Mouse (Mus musculus): ENCODE results near the gene Stx18.

Gene Stx18

GRCm38 (mm10) chr5:38080472-38080871, 41.9 kb downstream of the Stx18 start:
- no peak for DNase-seq

- no peak for DNase-seq
These were observed 44.0 kb downstream of the Stx18 start for GRCm38 (mm10) chr5:38082589-38082988.

- DNase-seq = no peak
These were observed 44.8 kb downstream of the Stx18 start for GRCm38 (mm10) chr5:38083362-38083761.

- no peak for DNase-seq
These were observed 46.1 kb downstream of the Stx18 start for GRCm38 (mm10) chr5:38084616-38085015.

GRCm38 (mm10) chr5:38085561-38086392, 47.2 kb downstream of the Stx18 start:
- no peak for DNase-seq

GRCm38 (mm10) chr5:38090111-38090510, 51.6 kb downstream of the Stx18 start:
- DNase-seq = no peak

GRCm38 (mm10) chr5:38090581-38090980, 52.0 kb downstream of the Stx18 start:
- DNase-seq = no peak

GRCm38 (mm10) chr5:38091046-38091965, 52.8 kb downstream of the Stx18 start:
- no peak for DNase-seq

- no peak for DNase-seq
These were observed 53.4 kb downstream of the Stx18 start for GRCm38 (mm10) chr5:38091966-38092304.

GRCm38 (mm10) chr5:38094331-38094730, 55.8 kb downstream of the Stx18 start:
- DNase-seq = no peak

- no peak for DNase-seq
These were observed 59.1 kb downstream of the Stx18 start for GRCm38 (mm10) chr5:38097501-38098093.

- DNase-seq = no peak
These were observed 60.7 kb downstream of the Stx18 start for GRCm38 (mm10) chr5:38099139-38099676.

GRCm38 (mm10) chr5:38102945-38103344, 64.4 kb downstream of the Stx18 start:
- DNase-seq = no peak

- DNase-seq = no peak
These were observed 67.6 kb downstream of the Stx18 start for GRCm38 (mm10) chr5:38106080-38106697.

GRCm38 (mm10) chr5:38106807-38107206, 68.3 kb downstream of the Stx18 start:
- no peak for DNase-seq

GRCm38 (mm10) chr5:38114526-38114925, 76.0 kb downstream of the Stx18 start:
- no peak for DNase-seq

GRCm38 (mm10) chr5:38117056-38117455, 78.5 kb downstream of the Stx18 start:
- no peak for DNase-seq

GRCm38 (mm10) chr5:38119268-38119667, 80.7 kb downstream of the Stx18 start:
- no peak for DNase-seq

GRCm38 (mm10) chr5:38121699-38122098, 83.2 kb downstream of the Stx18 start:
- no peak for DNase-seq

- no peak for DNase-seq
These were observed 88.2 kb downstream of the Stx18 start for GRCm38 (mm10) chr5:38126519-38127306.

- DNase-seq = no peak
These were observed 90.8 kb downstream of the Stx18 start for GRCm38 (mm10) chr5:38129339-38129738.

GRCm38 (mm10) chr5:38136247-38136646, 97.7 kb downstream of the Stx18 start:
- DNase-seq = no peak
